In the genomic region with DNA sequence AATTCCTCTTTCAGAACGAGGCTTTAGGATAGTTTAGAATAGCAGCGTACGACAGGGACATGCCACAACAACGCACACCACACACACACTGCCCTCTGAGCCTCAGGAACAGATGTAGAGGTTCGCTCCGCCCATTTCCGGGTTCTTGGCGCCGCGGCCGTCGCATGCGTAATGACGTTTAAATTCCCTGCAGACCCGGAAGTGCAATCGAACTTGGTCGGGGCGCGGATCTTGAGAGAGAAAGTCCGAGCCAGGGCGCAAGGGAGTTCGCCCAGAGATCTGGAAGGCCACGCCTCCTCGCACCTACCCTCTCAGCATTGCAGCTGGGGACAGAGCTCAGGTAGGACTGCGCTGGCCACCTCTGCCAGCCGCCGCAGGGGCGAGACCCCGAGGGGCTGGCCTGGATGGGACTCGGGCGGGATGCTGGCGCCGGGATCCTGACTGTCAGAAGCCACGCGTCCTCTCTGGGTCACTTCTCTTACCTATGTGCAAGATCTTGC, we compare ENCODE assay signal across 7 mouse cellular contexts. TPM values are rescaled to one million over a fixed set of nuclear protein-coding genes. Genes with fewer than 3 reads are reported as not detected.
A peak's percentile ranks its signal among the peaks of the same experiment; 100 is the strongest.
DNase-seq lines count a peak whose midpoint lies in the region; ATAC-seq lines count a peak whose summit lies in the region.

No protein-coding gene starts in this region.

- DNase-seq in adrenal gland, adult 2 months: peak; percentile 94
- peak; percentile 87 for DNase-seq in embryo, embryonic 11.5 days (ENCODE audit: low read depth, low spot score)
- peak; percentile 85 to 89 for DNase-seq in gastrocnemius, postnatal 36 days
- peak; percentile 93 to 95 for DNase-seq in left cerebral cortex, postnatal 25 days (ENCODE audit: low spot score in 2 of 2)
- peak; percentile 90 for DNase-seq in midbrain, embryonic 10.5 days (ENCODE audit: low spot score)
- peak; percentile 92 for DNase-seq in right cerebral cortex, postnatal 4 days

- peaks cover 9% of the 10 kb centered on the region; the same call in 1 of the 2 replicates for H3K4me1 ChIP-seq in intestine, embryonic 15.5 days (replicated peaks)
- H3K4me1 ChIP-seq in midbrain, embryonic 10.5 days: peaks cover 13% of the 10 kb centered on the region

- no peaks in the 10 kb centered on the region for H3K9me3 ChIP-seq in intestine, embryonic 15.5 days
- no peaks in the 10 kb centered on the region for H3K9me3 ChIP-seq in midbrain, embryonic 10.5 days (replicated peaks)

- H3K27ac ChIP-seq in intestine, embryonic 15.5 days: 0 out of 2 replicates have a peak overlapping the region, but pooled peaks have one; percentile 45
- H3K27ac ChIP-seq in midbrain, embryonic 10.5 days (replicated peaks): peak overlapping the region; percentile 87

- peak overlapping the region; percentile 87 for H3K4me3 ChIP-seq in intestine, embryonic 15.5 days (replicated peaks)
- H3K4me3 ChIP-seq in midbrain, embryonic 10.5 days: peak overlapping the region; percentile 93

- intact Hi-C loops in gastrocnemius, postnatal 36 days (cut with DNase I): no loop called here
- intact Hi-C loops in left cerebral cortex, postnatal 25 days (cut with DNase I): no loop called here

- no peaks in the 10 kb centered on the region for H3K36me3 ChIP-seq in intestine, embryonic 15.5 days
- H3K36me3 ChIP-seq in midbrain, embryonic 10.5 days: no peaks in the 10 kb centered on the region

- under 1% methylated on average over 35 of the region's 35 CpGs for WGBS in intestine, embryonic 15.5 days
- WGBS in midbrain, embryonic 10.5 days: 0% methylated on average over 35 of the region's 35 CpGs

- peak overlapping the region; percentile 80 for H3K9ac ChIP-seq in intestine, embryonic 15.5 days

- H3K27me3 ChIP-seq in intestine, embryonic 15.5 days (replicated peaks): no peaks in the 10 kb centered on the region
- no peaks in the 10 kb centered on the region for H3K27me3 ChIP-seq in midbrain, embryonic 10.5 days (ENCODE audit: low read depth, poor library complexity, severe bottlenecking)

- H3K4me2 ChIP-seq in intestine, embryonic 15.5 days (replicated peaks): peak overlapping the region; percentile 71

- ATAC-seq in intestine, embryonic 15.5 days: peak; percentile 95

RNA-seq across cellular contexts. Expression of gene Fam172a, which starts 6.7 kb away (rescaled TPM):
- 10 to 100 TPM; 20.4 to 22.2 TPM for total RNA-seq in adrenal gland, adult 2 months (2021)
- polyA plus RNA-seq in adrenal gland, adult 2 months (2012; rRNA removed): 19.3 and 20.7 TPM in 2 replicates
- 1 to 10 TPM; 7.3 to 7.6 TPM for total RNA-seq in gastrocnemius, postnatal 36 days (2021)
- 26.1 and 30.9 TPM in 2 replicates for polyA plus RNA-seq in intestine, embryonic 15.5 days (2015; fragmentation: Nextera tagmentation; extraction: Ambion mirVana)
- total RNA-seq in left cerebral cortex, postnatal 25 days (2021): 10 to 100 TPM; 34.6 to 37.4 TPM
- polyA plus RNA-seq in midbrain, embryonic 10.5 days (2016; fragmentation: Nextera tagmentation; extraction: Ambion mirVana): 32.9 and 35.2 TPM in 2 replicates

Comparison
In these comparisons a context has a peak if more than half of its experiments do, and no peak if none do; other contexts are left out.
1. Peak in every context shown above with its lines: DNase-seq, ATAC-seq, H3K4me3 ChIP-seq and H3K27ac ChIP-seq.